Mouse (Mus musculus) intestine, postnatal 0 days (tissue): Measurements from ENCODE around the gene Cep95. TPM values are rescaled to one million over a fixed set of nuclear protein-coding genes. Genes with fewer than 3 reads are reported as not detected.

ENCODE experiments used
- ATAC-seq: fragments of 200-750 bp; cut with Nextera tagmentation; 2 replicates; pipeline ENCODE4 v1.8.0; 2017; ENCODE audit warnings: mild to moderate bottlenecking, moderate TSS enrichment, moderate library complexity
- H3K27ac ChIP-seq: fragments of 300-500 bp; sonication (generic); 2 replicates; pipeline ENCODE4 v1.5.1; 2014; ENCODE audit warnings: mild to moderate bottlenecking, low read depth, low read length, moderate library complexity
- H3K27me3 ChIP-seq: fragments of 300-500 bp; sonication (generic); replicated peaks from 2 replicates; pipeline ENCODE4 v1.6.1; 2014; ENCODE audit warnings: low read length, mixed read lengths; ENCODE audit not compliant: control insufficient read depth, insufficient read depth
- H3K36me3 ChIP-seq: fragments of 300-500 bp; sonication (generic); 2 replicates; pipeline ENCODE4 v1.6.1; 2014; ENCODE audit warnings: mild to moderate bottlenecking, moderate library complexity; ENCODE audit not compliant: control insufficient read depth, insufficient read depth
- H3K4me1 ChIP-seq: fragments of 300-500 bp; sonication (generic); replicated peaks from 2 replicates; pipeline ENCODE4 v1.6.1; 2014; ENCODE audit warnings: antibody characterized with exemption, low read length, mixed read lengths; ENCODE audit not compliant: control insufficient read depth, insufficient read depth
- H3K4me2 ChIP-seq: fragments of 300-500 bp; sonication (generic); replicated peaks from 2 replicates; pipeline ENCODE4 v1.6.1; 2014; ENCODE audit warnings: low read depth, mild to moderate bottlenecking, moderate library complexity
- H3K4me3 ChIP-seq: fragments of 300-500 bp; sonication (generic); 2 replicates; pipeline ENCODE4 v1.5.1; 2014; ENCODE audit warnings: low read depth, low read length
- H3K9ac ChIP-seq: fragments of 300-500 bp; sonication (generic); 2 replicates; pipeline ENCODE4 v1.6.1; 2014; ENCODE audit warnings: mild to moderate bottlenecking, low read depth, low read length
- H3K9me3 ChIP-seq: fragments of 300-500 bp; sonication (generic); 2 replicates; pipeline ENCODE4 v1.6.1; 2016; ENCODE audit warnings: mixed run types; ENCODE audit not compliant: control insufficient read depth
- CTCF ChIP-seq: sonication (generic); IDR thresholded peaks from 2 replicates; pipeline ENCODE4 v1.5.1; 2016; ENCODE audit warnings: low read depth, mild to moderate bottlenecking, control low read depth, antibody characterized with exemption, moderate library complexity
- WGBS: fragments of 180-500 bp; shearing (Covaris S2); extraction: QIAGEN DNeasy Blood & Tissue Kit; methylation state at CpG from one replicate; pipeline ENCODE4 v1.1.7; 2014; 5-methylcytosine and 5-hydroxymethylcytosine counted together
- polyA plus RNA-seq: library from polyadenylated mRNA; unstranded; fragments of >200 nt; fragmentation: Nextera tagmentation; extraction: Ambion mirVana; gene quantifications from 2 replicates; pipeline ENCODE4 v1.2.1, GENCODE M21; 2015

Gene Cep95
- polyA plus RNA-seq, 1 experiment from 2014 or later = 5.3 TPM

DNA sequence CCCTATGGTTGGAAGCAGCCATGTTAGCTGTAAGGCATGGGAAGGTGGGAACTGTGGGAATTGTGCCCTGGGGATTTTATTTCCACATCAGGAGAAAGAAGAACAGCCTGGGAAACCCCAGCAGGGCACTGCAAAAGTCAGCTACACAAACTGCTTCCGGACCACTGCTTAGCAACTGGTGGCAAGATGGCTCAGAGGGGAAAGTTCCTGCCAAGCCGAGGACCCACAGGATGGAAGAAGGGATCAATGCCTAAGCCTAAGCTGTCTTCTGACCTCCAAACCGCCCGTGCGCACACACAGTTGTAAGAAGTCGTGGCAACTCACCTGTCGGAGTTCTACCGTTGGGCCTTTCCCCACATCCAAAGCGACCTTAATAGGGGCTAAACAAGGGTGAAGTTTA lies 16.0 kb upstream of the Cep95 start:
- peaks cover 75% of the 10 kb centered on the region for H3K36me3 ChIP-seq
- TF ChIP-seq CTCF = no peak
- no peak overlapping the region for H3K27ac ChIP-seq
- H3K27me3 ChIP-seq = no peaks in the 10 kb centered on the region
- ATAC-seq = no peak
- WGBS = 93% methylated on average over 9 of the region's 9 CpGs
- no peak overlapping the region for H3K9ac ChIP-seq
- no peaks in the 10 kb centered on the region for H3K9me3 ChIP-seq
- no peak overlapping the region for H3K4me2 ChIP-seq
- H3K4me1 ChIP-seq = no peaks in the 10 kb centered on the region
- no peak overlapping the region for H3K4me3 ChIP-seq

DNA sequence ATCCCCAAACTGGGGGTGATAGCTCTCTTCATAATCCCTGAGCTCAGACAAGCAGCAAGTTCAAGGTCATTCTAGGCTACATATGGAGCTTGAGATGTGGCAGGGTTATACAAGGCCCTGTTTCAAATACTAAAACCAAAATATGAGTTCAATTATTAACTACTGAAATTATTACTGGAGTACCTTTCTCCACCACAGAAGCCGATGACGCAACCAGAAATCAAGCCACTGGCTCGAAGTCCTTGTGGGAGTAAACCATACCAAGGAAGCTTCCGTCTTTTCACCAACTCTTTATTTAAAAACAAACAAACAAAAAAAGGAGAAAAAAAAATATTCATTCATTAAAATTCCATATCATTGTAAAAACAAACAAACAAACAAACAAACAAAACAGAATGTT lies 12.1 kb upstream of the Cep95 start:
- Histone ChIP-seq H3K9me3 (no peaks in the 10 kb centered on the region), H3K27ac (peak overlapping the region; percentile 46; the same call in 1 of the 2 replicates), H3K4me2 (peak overlapping the region; percentile 77; the same call in 1 of the 2 replicates), H3K4me1 (no peaks in the 10 kb centered on the region), H3K27me3 (no peaks in the 10 kb centered on the region), H3K36me3 (peaks cover 49% of the 10 kb centered on the region), H3K4me3 (0 out of 2 replicates have a peak overlapping the region, but pooled peaks have one; percentile 55), H3K9ac (no peak overlapping the region)
- 46% methylated on average over 4 of the region's 4 CpGs for WGBS
- ATAC-seq = peak; percentile 56
- TF ChIP-seq CTCF = no peak

- no peak for TF ChIP-seq CTCF
- peak overlapping the region; percentile 46; the same call in 1 of the 2 replicates for H3K27ac ChIP-seq
- peak; percentile 66 for ATAC-seq
Observed at GRCm38 (mm10) chr11:106777395-106777794, 11.7 kb upstream of the Cep95 start.

DNA sequence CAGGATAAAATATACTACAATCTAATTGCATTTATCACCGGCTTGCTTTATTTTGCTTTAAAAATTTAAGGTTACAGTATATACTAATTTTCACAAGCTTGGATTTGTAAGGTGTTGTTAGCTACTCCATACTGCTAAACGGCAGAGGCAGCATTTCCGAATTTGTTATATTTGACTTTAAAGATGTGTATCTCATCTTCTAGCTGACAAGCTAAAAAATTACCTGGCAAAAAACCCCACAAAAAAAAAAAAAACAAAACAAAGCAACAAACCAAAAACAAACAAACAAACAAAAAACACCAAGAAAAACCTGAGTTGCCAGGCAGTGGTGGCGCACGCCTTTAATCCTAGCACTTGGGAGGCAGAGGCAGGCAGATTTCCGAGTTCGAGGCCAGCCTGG lies 10.9 kb upstream of the Cep95 start:
- Histone ChIP-seq H3K27ac (no peak overlapping the region), H3K9me3 (no peaks in the 10 kb centered on the region), H3K4me3 (peak overlapping the region; percentile 55), H3K9ac (no peak overlapping the region), H3K4me2 (peak overlapping the region; percentile 77), H3K36me3 (peaks cover 48% of the 10 kb centered on the region), H3K27me3 (no peaks in the 10 kb centered on the region), H3K4me1 (no peaks in the 10 kb centered on the region)
- WGBS = 70% methylated on average over 7 of the region's 7 CpGs
- ATAC-seq = no peak
- no peak for TF ChIP-seq CTCF

More at GRCm38 (mm10) chr11:106777395-106777794, 11.7 kb upstream of the Cep95 start:
- peaks cover 48% of the 10 kb centered on the region for H3K36me3 ChIP-seq
- 0 out of 2 replicates have a peak overlapping the region, but pooled peaks have one; percentile 55 for H3K4me3 ChIP-seq
- 31% methylated on average over 3 of the region's 3 CpGs for WGBS
- H3K9ac ChIP-seq = no peak overlapping the region
- H3K4me1 ChIP-seq = no peaks in the 10 kb centered on the region
- no peaks in the 10 kb centered on the region for H3K27me3 ChIP-seq
- H3K4me2 ChIP-seq = peak overlapping the region; percentile 77
- no peaks in the 10 kb centered on the region for H3K9me3 ChIP-seq

DNA sequence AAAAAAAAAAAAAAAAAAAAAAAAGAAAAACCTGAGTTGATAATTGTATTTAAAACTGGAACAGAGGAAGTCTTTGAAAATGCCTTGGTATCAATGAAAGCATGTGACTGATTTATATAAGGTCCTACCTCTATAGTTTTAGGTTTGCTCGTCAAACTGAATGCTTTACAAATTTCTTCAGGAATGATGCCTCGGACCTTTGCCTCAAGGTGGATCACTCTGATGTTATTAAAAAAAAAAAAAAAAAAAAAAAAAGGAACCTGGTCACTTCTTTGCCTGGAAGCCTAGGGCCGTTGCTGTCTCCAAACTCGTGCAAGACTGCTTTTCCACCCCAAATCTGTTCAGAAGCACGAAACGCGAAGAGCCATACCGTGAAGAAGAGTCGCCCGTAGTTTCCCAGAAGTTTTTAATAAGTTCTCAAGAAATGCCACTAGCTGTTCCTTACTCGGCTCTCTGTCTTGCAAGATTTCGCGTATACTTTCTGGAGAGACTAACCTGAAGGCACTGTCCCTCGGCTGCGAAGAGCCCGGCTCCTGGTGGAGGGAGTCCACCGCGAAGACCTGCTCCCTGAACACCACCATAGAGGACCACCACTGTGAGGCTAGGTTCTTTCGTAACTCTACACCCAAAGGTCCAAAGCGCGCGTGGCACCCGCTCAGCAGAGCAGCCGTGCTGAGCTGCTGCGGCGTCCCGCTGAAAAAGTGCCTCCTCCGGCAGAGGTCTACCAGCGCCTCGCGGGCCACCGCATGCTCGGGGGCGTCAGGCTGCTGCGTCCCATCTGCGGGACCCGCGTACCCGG lies 10.3 kb upstream of the Cep95 start:
- H3K27ac ChIP-seq = peak overlapping the region; percentile 90
- H3K4me3 ChIP-seq = peak overlapping the region; percentile 55
- peak; percentile 48; the same call in 1 of the 2 replicates for ATAC-seq
- H3K4me1 ChIP-seq = no peaks in the 10 kb centered on the region
- peak overlapping the region; percentile 77 for H3K4me2 ChIP-seq
- no peaks in the 10 kb centered on the region for H3K27me3 ChIP-seq
- TF ChIP-seq CTCF = no peak
- WGBS = under 1% methylated on average over 39 of the region's 39 CpGs
- peak overlapping the region; percentile 73 for H3K9ac ChIP-seq
- no peaks in the 10 kb centered on the region for H3K9me3 ChIP-seq
- H3K36me3 ChIP-seq = peaks cover 48% of the 10 kb centered on the region

DNA sequence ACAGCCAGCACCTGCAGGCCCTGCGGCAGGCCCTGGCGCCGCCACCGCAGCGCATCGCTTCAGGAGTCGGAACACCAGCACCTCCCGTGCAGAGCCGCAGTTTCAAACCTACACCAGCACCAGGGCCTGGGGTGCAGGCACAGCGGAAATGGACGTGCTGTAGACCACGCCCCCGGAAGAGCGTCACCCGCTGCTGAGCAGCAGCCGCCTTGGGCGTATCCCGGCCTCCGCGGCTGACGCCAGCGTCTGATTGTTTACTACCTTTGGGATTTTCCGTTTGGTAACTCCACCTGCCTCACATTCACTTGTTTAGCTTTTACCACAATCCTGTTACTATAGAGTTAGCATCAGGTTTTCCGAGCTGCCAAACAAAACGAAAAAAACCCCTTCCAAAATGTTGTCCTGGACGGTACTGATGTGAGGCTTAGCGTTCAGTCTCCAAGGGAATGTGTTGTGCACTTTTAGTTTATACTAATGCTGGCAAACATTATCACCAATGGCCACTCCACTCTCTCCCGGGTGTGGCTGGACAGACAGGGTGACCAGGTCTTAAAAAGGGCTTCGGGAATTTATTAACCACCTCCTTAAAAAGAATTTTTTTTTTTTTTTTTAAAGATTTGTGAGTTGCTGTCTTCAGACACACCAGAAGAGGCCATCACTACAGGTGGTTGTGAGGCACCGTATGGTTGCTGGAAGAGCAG lies 9.5 kb upstream of the Cep95 start, which contains the start of gene Polg2:
TSS of gene Polg2 (minus strand) at position 150 of the 701 bp plus-strand sequence.
- Histone ChIP-seq H3K9me3 (no peaks in the 10 kb centered on the region), H3K4me2 (peak within 1 kb of the TSS; percentile 77), H3K4me1 (no peaks in the 10 kb centered on the region), H3K36me3 (peaks cover 48% of the 10 kb centered on the region), H3K4me3 (peak within 1 kb of the TSS; percentile 55), H3K9ac (peak within 1 kb of the TSS; percentile 73), H3K27ac (peak within 1 kb of the TSS; percentile 90), H3K27me3 (no peaks in the 10 kb centered on the region)
- WGBS = under 1% methylated on average over 30 of the region's 30 CpGs
- peak; percentile 92 for ATAC-seq
- TF ChIP-seq CTCF = no peak
